Mouse (Mus musculus): Measurements from ENCODE around the gene Bmpr1a. TPM values are rescaled to one million over a fixed set of nuclear protein-coding genes. Genes with fewer than 3 reads are reported as not detected.

Bmpr1a gene
- 75.3 and 75.4 TPM in 2 replicates for polyA plus RNA-seq (2011; ENCODE audit: insufficient read depth, insufficient read length, low read depth, missing spikeins)

- Histone ChIP-seq H3K4me3 (ENCODE audit: low read depth, low read length) (peak within 1 kb of the TSS; percentile 98), H3K36me3 (ENCODE audit: control insufficient read depth, insufficient read depth, low read length, poor library complexity, severe bottlenecking) (no peaks in the 10 kb centered on the region), H3K9ac (ENCODE audit: low read depth, poor library complexity, severe bottlenecking) (peak within 1 kb of the TSS; percentile 98), H3K27ac (ENCODE audit: insufficient read depth, low read length) (peak within 1 kb of the TSS; percentile 57; the same call in 1 of the 2 replicates), H3K4me1 (ENCODE audit: control insufficient read depth, insufficient read depth, low read length) (no peaks in the 10 kb centered on the region), H3K9me3 (replicated peaks; ENCODE audit: control insufficient read depth, insufficient read depth, low read length, poor library complexity, severe bottlenecking) (no peaks in the 10 kb centered on the region), H3K27me3 (ENCODE audit: control insufficient read depth, insufficient read depth, low read length, poor library complexity, severe bottlenecking) (no peaks in the 10 kb centered on the region)
- TF ChIP-seq EP300 (IDR thresholded peaks at IDR 0.05; ENCODE audit: insufficient read depth, low read depth, low read length): no peak
- TF ChIP-seq POLR2A (IDR thresholded peaks at IDR 0.05; ENCODE audit: insufficient read depth, low read length): no peak
- no peak for TF ChIP-seq CTCF (IDR thresholded peaks at IDR 0.05; ENCODE audit: low read depth, low read length)
Observed at GRCm38 (mm10) chr14:34503325-34503647, at the start of gene Bmpr1a. TSS of gene Bmpr1a (minus strand) at chr14:34503341.

- no peak for TF ChIP-seq EP300 (IDR thresholded peaks at IDR 0.05; ENCODE audit: insufficient read depth, low read depth, low read length)
- H3K4me1 ChIP-seq (ENCODE audit: control insufficient read depth, insufficient read depth, low read length): no peaks in the 10 kb centered on the region
- no peak overlapping the region for H3K4me3 ChIP-seq (ENCODE audit: low read depth, low read length)
- H3K9me3 ChIP-seq (replicated peaks; ENCODE audit: control insufficient read depth, insufficient read depth, low read length, poor library complexity, severe bottlenecking): no peaks in the 10 kb centered on the region
- H3K27me3 ChIP-seq (ENCODE audit: control insufficient read depth, insufficient read depth, low read length, poor library complexity, severe bottlenecking): no peaks in the 10 kb centered on the region
- H3K36me3 ChIP-seq (ENCODE audit: control insufficient read depth, insufficient read depth, low read length, poor library complexity, severe bottlenecking): no peaks in the 10 kb centered on the region
- no peak overlapping the region for H3K27ac ChIP-seq (ENCODE audit: insufficient read depth, low read length)
- H3K9ac ChIP-seq (ENCODE audit: low read depth, poor library complexity, severe bottlenecking): no peak overlapping the region
Observed at GRCm38 (mm10) chr14:34552226-34552625, 49.1 kb upstream of the Bmpr1a start.

- no peaks in the 10 kb centered on the region for H3K36me3 ChIP-seq (ENCODE audit: control insufficient read depth, insufficient read depth, low read length, poor library complexity, severe bottlenecking)
- TF ChIP-seq POLR2A (IDR thresholded peaks at IDR 0.05; ENCODE audit: insufficient read depth, low read length) (no peak), EP300 (IDR thresholded peaks at IDR 0.05; ENCODE audit: insufficient read depth, low read depth, low read length) (0 out of 2 replicates have a peak, but pooled peaks have one; percentile 38), CTCF (IDR thresholded peaks at IDR 0.05; ENCODE audit: low read depth, low read length) (peak; percentile 66)
- H3K27me3 ChIP-seq (ENCODE audit: control insufficient read depth, insufficient read depth, low read length, poor library complexity, severe bottlenecking): no peaks in the 10 kb centered on the region
- peak overlapping the region; percentile 77 for H3K4me3 ChIP-seq (ENCODE audit: low read depth, low read length)
- no peaks in the 10 kb centered on the region for H3K4me1 ChIP-seq (ENCODE audit: control insufficient read depth, insufficient read depth, low read length)
- no peaks in the 10 kb centered on the region for H3K9me3 ChIP-seq (replicated peaks; ENCODE audit: control insufficient read depth, insufficient read depth, low read length, poor library complexity, severe bottlenecking)
- H3K27ac ChIP-seq (ENCODE audit: insufficient read depth, low read length): peak overlapping the region; percentile 95
- H3K9ac ChIP-seq (ENCODE audit: low read depth, poor library complexity, severe bottlenecking): peak overlapping the region; percentile 93
Observed at GRCm38 (mm10) chr14:34549004-34549671, 46.0 kb upstream of the Bmpr1a start.

- H3K9me3 ChIP-seq (replicated peaks; ENCODE audit: control insufficient read depth, insufficient read depth, low read length, poor library complexity, severe bottlenecking): no peaks in the 10 kb centered on the region
- TF ChIP-seq EP300 (IDR thresholded peaks at IDR 0.05; ENCODE audit: insufficient read depth, low read depth, low read length): no peak
- peak; percentile 33 for TF ChIP-seq POLR2A (IDR thresholded peaks at IDR 0.05; ENCODE audit: insufficient read depth, low read length)
- H3K27me3 ChIP-seq (ENCODE audit: control insufficient read depth, insufficient read depth, low read length, poor library complexity, severe bottlenecking): no peaks in the 10 kb centered on the region
Observed at GRCm38 (mm10) chr14:34548391-34549001, 45.4 kb upstream of the Bmpr1a start.

GRCm38 (mm10) chr14:34544545-34544944, 41.4 kb upstream of the Bmpr1a start:
- Histone ChIP-seq H3K4me1 (ENCODE audit: control insufficient read depth, insufficient read depth, low read length) (peaks cover 4% of the 10 kb centered on the region), H3K9me3 (replicated peaks; ENCODE audit: control insufficient read depth, insufficient read depth, low read length, poor library complexity, severe bottlenecking) (no peaks in the 10 kb centered on the region), H3K27me3 (ENCODE audit: control insufficient read depth, insufficient read depth, low read length, poor library complexity, severe bottlenecking) (no peaks in the 10 kb centered on the region), H3K9ac (ENCODE audit: low read depth, poor library complexity, severe bottlenecking) (no peak overlapping the region), H3K27ac (ENCODE audit: insufficient read depth, low read length) (no peak overlapping the region), H3K36me3 (ENCODE audit: control insufficient read depth, insufficient read depth, low read length, poor library complexity, severe bottlenecking) (no peaks in the 10 kb centered on the region), H3K4me3 (ENCODE audit: low read depth, low read length) (no peak overlapping the region)
- TF ChIP-seq POLR2A (IDR thresholded peaks at IDR 0.05; ENCODE audit: insufficient read depth, low read length): no peak
- no peak for TF ChIP-seq CTCF (IDR thresholded peaks at IDR 0.05; ENCODE audit: low read depth, low read length)
- no peak for TF ChIP-seq EP300 (IDR thresholded peaks at IDR 0.05; ENCODE audit: insufficient read depth, low read depth, low read length)

More at GRCm38 (mm10) chr14:34548391-34549001, 45.4 kb upstream of the Bmpr1a start:
- Histone ChIP-seq H3K4me3 (ENCODE audit: low read depth, low read length) (peak overlapping the region; percentile 77), H3K9ac (ENCODE audit: low read depth, poor library complexity, severe bottlenecking) (peak overlapping the region; percentile 93), H3K36me3 (ENCODE audit: control insufficient read depth, insufficient read depth, low read length, poor library complexity, severe bottlenecking) (no peaks in the 10 kb centered on the region), H3K4me1 (ENCODE audit: control insufficient read depth, insufficient read depth, low read length) (no peaks in the 10 kb centered on the region), H3K27ac (ENCODE audit: insufficient read depth, low read length) (peak overlapping the region; percentile 95)

GRCm38 (mm10) chr14:34544001-34544400, 40.9 kb upstream of the Bmpr1a start:
- H3K27me3 ChIP-seq (ENCODE audit: control insufficient read depth, insufficient read depth, low read length, poor library complexity, severe bottlenecking): no peaks in the 10 kb centered on the region
- no peak for TF ChIP-seq EP300 (IDR thresholded peaks at IDR 0.05; ENCODE audit: insufficient read depth, low read depth, low read length)
- TF ChIP-seq CTCF (IDR thresholded peaks at IDR 0.05; ENCODE audit: low read depth, low read length): no peak
- TF ChIP-seq POLR2A (IDR thresholded peaks at IDR 0.05; ENCODE audit: insufficient read depth, low read length): no peak
- H3K36me3 ChIP-seq (ENCODE audit: control insufficient read depth, insufficient read depth, low read length, poor library complexity, severe bottlenecking): no peaks in the 10 kb centered on the region
- H3K9ac ChIP-seq (ENCODE audit: low read depth, poor library complexity, severe bottlenecking): no peak overlapping the region
- peaks cover 4% of the 10 kb centered on the region for H3K4me1 ChIP-seq (ENCODE audit: control insufficient read depth, insufficient read depth, low read length)
- no peak overlapping the region for H3K27ac ChIP-seq (ENCODE audit: insufficient read depth, low read length)
- H3K9me3 ChIP-seq (replicated peaks; ENCODE audit: control insufficient read depth, insufficient read depth, low read length, poor library complexity, severe bottlenecking): no peaks in the 10 kb centered on the region
- no peak overlapping the region for H3K4me3 ChIP-seq (ENCODE audit: low read depth, low read length)

Measured in ES-Bruce4 (cell line).